Mouse (Mus musculus) brain, embryonic 14.5 days (tissue): Measurements from ENCODE around the gene Mroh8.

Source experiments
- CTCF ChIP-seq: fragments of 200-500 bp; IDR thresholded peaks from 2 replicates; pipeline ENCODE4 v1.5.1; 2012; ENCODE audit warnings: inconsistent platforms, mild to moderate bottlenecking, moderate library complexity, borderline replicate concordance; ENCODE audit not compliant: insufficient read depth, insufficient read length; ENCODE audit errors: extremely low read depth
- POLR2A ChIP-seq: fragments of 200-500 bp; IDR thresholded peaks from 2 replicates; pipeline ENCODE4 v1.6.1; 2012; ENCODE audit warnings: mild to moderate bottlenecking, inconsistent platforms, borderline replicate concordance; ENCODE audit not compliant: poor library complexity, insufficient read depth, insufficient read length, severe bottlenecking; ENCODE audit errors: extremely low read depth

GRCm38 (mm10) chr2:157174416-157174815 is 104.9 kb downstream of the Mroh8 start:
- TF ChIP-seq CTCF = no peak
- TF ChIP-seq POLR2A = no peak
